Mouse (Mus musculus) CH12.LX (cell line): Measurements from ENCODE around the gene Olfr1450.
"Not testable (repeated sequence)": the region's sequence is repeated elsewhere in the genome, so short reads cannot be mapped to it uniquely, and the experiment has no call there.

Experiments
- CTCF ChIP-seq, 2 experiments: IDR thresholded peaks in 1 of 2; conservative IDR thresholded peaks in 1 of 2; 2 replicates each; pipeline ENCODE4 v1.5.1; 2011 to 2012; ENCODE audit warnings: low read depth in 2 of 2, low read length in 2 of 2, improper control_type of control experiment in 1 of 2, inconsistent platforms in 1 of 2, mild to moderate bottlenecking in 1 of 2, moderate library complexity in 1 of 2
- ELF1 ChIP-seq: IDR thresholded peaks from 2 replicates; pipeline ENCODE4 v1.6.1; 2014; ENCODE audit warnings: low read depth, mild to moderate bottlenecking, inconsistent platforms, low read length, improper control_type of control experiment
- EP300 ChIP-seq: IDR thresholded peaks from 2 replicates; pipeline ENCODE4 v1.6.1; 2011; ENCODE audit warnings: low read length, improper control_type of control experiment
- HCFC1 ChIP-seq: IDR thresholded peaks from 2 replicates; pipeline ENCODE4 v1.6.1; 2012; ENCODE audit warnings: low read depth, mild to moderate bottlenecking, inconsistent platforms, low read length, improper control_type of control experiment
- JUND ChIP-seq: conservative IDR thresholded peaks from 2 replicates; pipeline ENCODE4 v1.6.1; 2011; ENCODE audit warnings: low read depth, low read length, improper control_type of control experiment
- MAFK ChIP-seq: IDR thresholded peaks from 2 replicates; pipeline ENCODE4 v1.6.1; 2011; ENCODE audit warnings: low read length, improper control_type of control experiment; ENCODE audit not compliant: insufficient replicate concordance
- NRF1 ChIP-seq: IDR thresholded peaks from 2 replicates; pipeline ENCODE4 v1.6.1; 2014; ENCODE audit warnings: low read depth, mild to moderate bottlenecking, inconsistent platforms, low read length, improper control_type of control experiment, moderate library complexity
- POLR2A ChIP-seq: IDR thresholded peaks from 2 replicates; pipeline ENCODE4 v1.6.1; 2011; ENCODE audit warnings: low read depth, mild to moderate bottlenecking, improper control_type of control experiment, low read length

DNA sequence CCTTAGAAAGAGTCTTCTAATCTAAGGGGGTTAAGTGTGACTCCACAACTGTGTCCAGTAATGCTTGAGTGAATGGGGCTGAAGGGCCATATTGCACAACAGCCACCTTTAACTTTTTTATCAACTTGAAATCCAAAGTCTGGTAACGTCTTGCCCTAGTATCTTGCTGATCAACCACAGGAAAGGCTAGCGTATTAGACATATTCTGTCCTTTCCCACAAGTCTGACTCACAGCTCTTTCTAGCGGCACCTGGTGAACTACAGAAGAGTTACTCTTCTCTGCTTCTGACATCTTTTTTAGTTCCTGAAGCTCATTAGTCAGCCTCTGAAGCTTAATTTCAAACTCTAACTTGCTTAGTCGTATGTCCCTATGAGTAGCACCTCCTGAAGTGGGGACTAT, 42.3 kb downstream of the Olfr1450 start:
- TF ChIP-seq HCFC1; JUND; POLR2A; EP300; NRF1; CTCF (conservative IDR thresholded peaks at IDR 0.05 in 1 of 2, IDR thresholded peaks at IDR 0.05 in 1 of 2; ENCODE audit: low read depth in 2 of 2, low read length in 2 of 2); ELF1; MAFK: not testable (repeated sequence)
